35 mouse cellular contexts compared by ENCODE assay signal in the genomic region with DNA sequence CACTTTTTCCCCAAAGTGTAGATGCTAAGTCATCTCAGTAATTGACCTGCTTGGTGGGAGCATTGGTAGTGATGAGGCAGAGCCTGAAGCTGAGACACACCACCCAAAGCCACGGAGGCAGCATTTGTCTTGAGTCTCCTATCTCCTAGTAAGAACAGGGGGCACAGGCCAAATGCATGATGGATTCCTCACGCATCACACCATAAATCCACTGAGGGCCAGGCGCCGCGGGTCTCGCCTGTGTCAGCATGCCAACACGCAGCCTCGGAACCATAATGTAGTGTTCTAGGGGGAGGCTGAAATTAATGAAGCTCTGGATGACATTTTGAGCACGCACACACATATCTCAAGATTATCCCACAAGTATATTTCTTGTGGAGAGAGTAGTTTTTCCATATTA.
"Had no signal": no experiment of that assay in that cellular context is flagged by ENCODE, and none has a peak within 500 bp of the region (broad histone marks: within the 10 kb centered on the region; RNA-seq: fewer than 3 reads in every experiment).

No protein-coding gene starts in this region.

- DNase-seq: heart, postnatal 10 days; heart, postnatal 14 days; heart, postnatal 36 days; heart, postnatal 4 days; kidney, adult 11 months; kidney, adult 18-20 months; kidney, adult 2 months; kidney, adult 8-10 months; kidney, adult 9 months; kidney, postnatal 10 days; kidney, postnatal 14 days; kidney, postnatal 25 days; kidney, postnatal 36 days; kidney, postnatal 4 days; layer of hippocampus, adult 9-11 months; layer of hippocampus, postnatal 36 days had no signal

- ATAC-seq: hindbrain, embryonic 16.5 days; hindbrain, postnatal 0 days; inflammation-experienced regulatory T-cells, adult 6 months; intestine, embryonic 15.5 days; intestine, embryonic 16.5 days; intestine, postnatal 0 days had no signal

- H3K9ac ChIP-seq: heart, embryonic 12.5 days; heart, embryonic 13.5 days; heart, embryonic 15.5 days; hindbrain, embryonic 12.5 days; hindbrain, embryonic 13.5 days; hindbrain, embryonic 14.5 days; hindbrain, embryonic 15.5 days; intestine, embryonic 15.5 days; kidney, embryonic 15.5 days had no signal

- H3K9me3 ChIP-seq: heart, embryonic 10.5 days; heart, embryonic 12.5 days; heart, embryonic 13.5 days; heart, embryonic 15.5 days; hindbrain, embryonic 10.5 days; hindbrain, embryonic 12.5 days; hindbrain, embryonic 13.5 days; hindbrain, embryonic 15.5 days; intestine, embryonic 15.5 days; kidney, embryonic 15.5 days had no signal

- H3K4me1 ChIP-seq: heart, embryonic 12.5 days; heart, embryonic 15.5 days had no signal

- H3K4me2 ChIP-seq: heart, embryonic 11.5 days; heart, embryonic 12.5 days; heart, embryonic 13.5 days; heart, embryonic 15.5 days; hindbrain, embryonic 12.5 days; hindbrain, embryonic 13.5 days; hindbrain, embryonic 14.5 days; hindbrain, embryonic 15.5 days; intestine, embryonic 15.5 days; kidney, embryonic 15.5 days had no signal

- H3K27ac ChIP-seq: heart, embryonic 10.5 days; heart, embryonic 13.5 days; heart, embryonic 15.5 days; hindbrain, embryonic 10.5 days; hindbrain, embryonic 12.5 days; hindbrain, embryonic 13.5 days; hindbrain, embryonic 14.5 days; hindbrain, embryonic 15.5 days; hindbrain, postnatal 0 days; intestine, embryonic 15.5 days; kidney, embryonic 15.5 days; kidney, postnatal 0 days; layer of hippocampus, adult 2 months had no signal

- H3K36me3 ChIP-seq: heart, embryonic 10.5 days; heart, embryonic 12.5 days; heart, embryonic 13.5 days; heart, embryonic 15.5 days; hindbrain, embryonic 10.5 days; hindbrain, embryonic 12.5 days; hindbrain, embryonic 13.5 days; hindbrain, embryonic 15.5 days; intestine, embryonic 15.5 days; kidney, embryonic 15.5 days had no signal

- H3K27me3 ChIP-seq: heart, embryonic 12.5 days; heart, embryonic 13.5 days; heart, embryonic 15.5 days; hindbrain, embryonic 12.5 days; hindbrain, embryonic 13.5 days; hindbrain, embryonic 15.5 days; intestine, embryonic 15.5 days; kidney, embryonic 15.5 days had no signal

- H3K4me3 ChIP-seq: heart, embryonic 10.5 days; heart, embryonic 12.5 days; heart, embryonic 13.5 days; heart, embryonic 15.5 days; hindbrain, embryonic 10.5 days; hindbrain, embryonic 12.5 days; hindbrain, embryonic 13.5 days; hindbrain, embryonic 15.5 days; intestine, embryonic 15.5 days; kidney, embryonic 15.5 days; layer of hippocampus, adult 2 months had no signal
